Mouse (Mus musculus) ES-E14 (cell line): Measurements from ENCODE around the gene Esyt2. TPM values are rescaled to one million over a fixed set of nuclear protein-coding genes. Genes with fewer than 3 reads are reported as not detected.

Experiments used
- DNase-seq: peaks from one replicate; pipeline ENCODE4 v3.0.0-alpha.2; 2013; ENCODE audit warnings: low read depth, low spot score
- H3K27ac ChIP-seq: 2 replicates; pipeline ENCODE4 v1.5.1; 2012; ENCODE audit warnings: low read depth, mild to moderate bottlenecking, low read length, moderate library complexity, mixed read lengths; ENCODE audit not compliant: poor library complexity, insufficient read depth, severe bottlenecking
- H3K36me3 ChIP-seq: 2 replicates; pipeline ENCODE4 v1.6.1; 2012; ENCODE audit warnings: mild to moderate bottlenecking, low read length, moderate library complexity, mixed read lengths; ENCODE audit not compliant: control insufficient read depth, poor library complexity, insufficient read depth, severe bottlenecking
- H3K4me1 ChIP-seq, 2 experiments: fragments of 150-350 bp in 1 of 2; sonication (generic) in 1 of 2; 2 replicates each; pipeline ENCODE4 v1.6.1; 2012; ENCODE audit warnings: low read length in 2 of 2, mild to moderate bottlenecking in 1 of 2, mixed read lengths in 1 of 2; ENCODE audit not compliant: control insufficient read depth in 2 of 2, insufficient read depth in 2 of 2, poor library complexity in 1 of 2
- H3K4me3 ChIP-seq, 2 experiments: fragments of 150-350 bp in 1 of 2; sonication (generic) in 1 of 2; 2 replicates each; pipeline ENCODE4 v1.5.1; 2012; ENCODE audit warnings: low read length in 2 of 2, low read depth in 1 of 2, mild to moderate bottlenecking in 1 of 2, mixed read lengths in 1 of 2; ENCODE audit not compliant: insufficient read depth in 1 of 2, poor library complexity in 1 of 2, severe bottlenecking in 1 of 2
- H3K9ac ChIP-seq: 2 replicates; pipeline ENCODE4 v1.6.1; 2012; ENCODE audit warnings: low read depth, mild to moderate bottlenecking, low read length, mixed read lengths; ENCODE audit not compliant: poor library complexity, insufficient read depth, severe bottlenecking
- H3K9me3 ChIP-seq: fragments of 150-350 bp; sonication (generic); 2 replicates; pipeline ENCODE4 v1.6.1; 2012; ENCODE audit warnings: low read depth, mild to moderate bottlenecking, low read length; ENCODE audit not compliant: control insufficient read depth, insufficient read depth
- CHD2 ChIP-seq: IDR thresholded peaks from 2 replicates; pipeline ENCODE4 v1.6.1; 2014; ENCODE audit warnings: mild to moderate bottlenecking, low read depth, low read length, inconsistent platforms
- HCFC1 ChIP-seq: IDR thresholded peaks from 2 replicates; pipeline ENCODE4 v1.6.1; 2012; ENCODE audit warnings: low read length, inconsistent platforms, borderline replicate concordance; ENCODE audit not compliant: insufficient read depth
- MAFK ChIP-seq: IDR thresholded peaks from 2 replicates; pipeline ENCODE4 v1.6.1; 2014; ENCODE audit warnings: mild to moderate bottlenecking, low read depth, low read length, inconsistent platforms; ENCODE audit not compliant: insufficient read depth
- ZC3H11A ChIP-seq: IDR thresholded peaks from 2 replicates; pipeline ENCODE4 v1.6.1; 2012; ENCODE audit warnings: low read depth, mild to moderate bottlenecking, inconsistent platforms, low read length, borderline replicate concordance
- ZNF384 ChIP-seq: IDR thresholded peaks from 2 replicates; pipeline ENCODE4 v1.6.1; 2012; ENCODE audit warnings: low read depth, low read length, inconsistent platforms
- in situ Hi-C, 2 experiments: fragments of 600-800 bp; cut with MboI; formaldehyde crosslinking; loops; one replicate each; pipeline ENCODE4 v1.15.1; 2025; ENCODE audit warnings: low sequenced_read_pairs in 2 of 2, inconsistent platforms in 1 of 2; ENCODE audit not compliant: unreplicated experiment in 2 of 2
- total RNA-seq: library from RNA; depleted of rRNA; stranded (reverse); fragments of 300-350 nt; gene quantifications from 2 replicates; pipeline ENCODE4 v1.2.3, GENCODE M21; 2012

Esyt2 gene
- total RNA-seq, 1 experiment, result 44.2 TPM

DNA sequence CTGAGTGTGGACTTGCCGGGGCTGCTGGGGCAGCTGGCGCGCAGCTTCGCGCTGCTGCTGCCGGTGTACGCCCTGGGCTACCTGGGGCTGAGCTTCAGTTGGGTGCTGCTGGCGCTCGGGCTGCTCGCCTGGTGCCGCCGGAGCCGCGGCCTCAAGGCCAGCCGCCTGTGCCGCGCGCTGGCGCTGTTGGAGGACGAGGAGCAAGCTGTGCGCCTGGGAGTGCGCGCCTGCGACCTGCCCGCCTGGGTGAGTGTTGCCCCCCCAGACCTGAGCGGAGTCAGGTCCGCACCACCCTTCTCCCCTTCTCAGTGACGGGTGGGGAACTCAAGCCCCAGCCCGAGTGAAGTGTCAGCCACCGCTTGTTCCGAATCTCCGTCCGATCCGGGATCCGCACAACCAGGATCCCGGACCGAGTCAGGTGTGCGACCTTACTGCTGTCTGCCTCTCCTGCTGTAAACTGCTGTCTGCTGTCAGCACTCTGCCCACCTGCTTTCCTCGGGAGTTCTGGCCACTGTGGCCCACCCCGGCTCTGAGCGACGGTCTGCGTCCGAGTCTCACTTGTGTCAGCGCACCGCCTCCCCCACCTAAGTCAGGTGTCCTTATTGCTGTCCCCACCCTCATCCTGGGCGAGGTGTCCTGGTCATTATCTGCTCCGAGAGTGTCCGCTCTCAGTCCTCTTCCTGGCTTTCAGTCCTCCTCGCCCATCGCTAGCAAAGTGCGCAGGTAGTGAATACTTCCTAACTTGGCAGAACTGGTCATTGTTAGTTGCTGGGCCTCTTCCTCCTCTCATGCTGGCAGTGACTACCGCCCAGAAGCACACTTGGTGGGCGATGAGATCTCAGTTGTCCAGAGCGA lies 658 bp downstream of the Esyt2 start:
- H3K9me3 ChIP-seq, result no peaks in the 10 kb centered on the region
- in situ Hi-C loops, result no loop called here
- peak; percentile 6 for DNase-seq
- H3K4me3 ChIP-seq, result peak overlapping the region; percentile 75 to 99
- H3K36me3 ChIP-seq, result no peaks in the 10 kb centered on the region
- peak overlapping the region; percentile 78 for H3K9ac ChIP-seq
- H3K27ac ChIP-seq, result peak overlapping the region; percentile 25; the same call in 1 of the 2 replicates
- no peaks in the 10 kb centered on the region; a peak in 1 of 4 replicates for H3K4me1 ChIP-seq
- TF ChIP-seq ZNF384 (no peak), MAFK (no peak), CHD2 (no peak), ZC3H11A (no peak), HCFC1 (no peak)

- no peak overlapping the region for H3K4me3 ChIP-seq
- TF ChIP-seq HCFC1 (no peak), CHD2 (no peak), MAFK (no peak), ZC3H11A (no peak), ZNF384 (no peak)
- in situ Hi-C loops, result no loop called here
- no peak for DNase-seq
- H3K9me3 ChIP-seq, result no peaks in the 10 kb centered on the region
- no peaks in the 10 kb centered on the region; a peak in 1 of 4 replicates for H3K4me1 ChIP-seq
- no peak overlapping the region for H3K9ac ChIP-seq
- H3K36me3 ChIP-seq, result no peaks in the 10 kb centered on the region
- H3K27ac ChIP-seq, result no peak overlapping the region
Observed at GRCm38 (mm10) chr12:116282856-116283255, 1.9 kb downstream of the Esyt2 start.

DNA sequence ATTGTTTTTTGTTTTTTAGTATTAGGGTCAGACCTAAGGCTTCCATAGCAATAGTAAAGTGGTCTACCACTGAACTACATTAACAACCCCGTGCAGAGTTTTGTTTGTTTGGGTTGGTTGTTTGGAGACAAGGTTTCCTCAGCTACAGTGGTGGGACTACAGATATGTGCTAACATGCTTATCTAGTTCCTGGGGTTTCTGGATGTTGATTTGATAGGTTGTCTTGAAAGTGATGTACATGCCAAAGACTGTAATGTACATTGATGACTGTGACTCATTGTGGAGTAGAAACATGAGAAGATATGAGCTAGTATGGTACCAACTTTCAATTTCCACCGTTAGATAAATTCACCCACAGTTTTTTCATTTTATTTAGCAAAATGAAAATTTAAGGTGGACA lies 2.5 kb downstream of the Esyt2 start:
- in situ Hi-C loops, result no loop called here
- no peak overlapping the region for H3K27ac ChIP-seq
- no peaks in the 10 kb centered on the region for H3K9me3 ChIP-seq
- H3K4me3 ChIP-seq, result no peak overlapping the region
- no peak for DNase-seq
- no peaks in the 10 kb centered on the region for H3K36me3 ChIP-seq
- no peaks in the 10 kb centered on the region; a peak in 1 of 4 replicates for H3K4me1 ChIP-seq
- TF ChIP-seq ZNF384 (no peak), MAFK (no peak), ZC3H11A (no peak)
- H3K9ac ChIP-seq, result no peak overlapping the region

GRCm38 (mm10) chr12:116293185-116293584 lies 12.2 kb downstream of the Esyt2 start:
- no peaks in the 10 kb centered on the region for H3K4me1 ChIP-seq
- H3K9ac ChIP-seq, result no peak overlapping the region
- DNase-seq, result no peak
- H3K4me3 ChIP-seq, result no peak overlapping the region
- no peak for TF ChIP-seq HCFC1
- no peak for TF ChIP-seq ZNF384
- TF ChIP-seq MAFK, result no peak
- no peak for TF ChIP-seq CHD2
- no peak overlapping the region for H3K27ac ChIP-seq
- no peaks in the 10 kb centered on the region for H3K9me3 ChIP-seq
- in situ Hi-C loops, result no loop called here
- H3K36me3 ChIP-seq, result no peaks in the 10 kb centered on the region
